Mouse (Mus musculus) ES-E14 (cell line): Measurements from ENCODE around the gene Med13l.

Experiments
- CHD2 ChIP-seq: IDR thresholded peaks from 2 replicates; pipeline ENCODE4 v1.6.1; 2014; ENCODE audit warnings: mild to moderate bottlenecking, low read depth, low read length, inconsistent platforms
- HCFC1 ChIP-seq: IDR thresholded peaks from 2 replicates; pipeline ENCODE4 v1.6.1; 2012; ENCODE audit warnings: low read length, inconsistent platforms, borderline replicate concordance; ENCODE audit not compliant: insufficient read depth
- MAFK ChIP-seq: IDR thresholded peaks from 2 replicates; pipeline ENCODE4 v1.6.1; 2014; ENCODE audit warnings: mild to moderate bottlenecking, low read depth, low read length, inconsistent platforms; ENCODE audit not compliant: insufficient read depth
- ZC3H11A ChIP-seq: IDR thresholded peaks from 2 replicates; pipeline ENCODE4 v1.6.1; 2012; ENCODE audit warnings: low read depth, mild to moderate bottlenecking, inconsistent platforms, low read length, borderline replicate concordance
- ZNF384 ChIP-seq: IDR thresholded peaks from 2 replicates; pipeline ENCODE4 v1.6.1; 2012; ENCODE audit warnings: low read depth, low read length, inconsistent platforms

DNA sequence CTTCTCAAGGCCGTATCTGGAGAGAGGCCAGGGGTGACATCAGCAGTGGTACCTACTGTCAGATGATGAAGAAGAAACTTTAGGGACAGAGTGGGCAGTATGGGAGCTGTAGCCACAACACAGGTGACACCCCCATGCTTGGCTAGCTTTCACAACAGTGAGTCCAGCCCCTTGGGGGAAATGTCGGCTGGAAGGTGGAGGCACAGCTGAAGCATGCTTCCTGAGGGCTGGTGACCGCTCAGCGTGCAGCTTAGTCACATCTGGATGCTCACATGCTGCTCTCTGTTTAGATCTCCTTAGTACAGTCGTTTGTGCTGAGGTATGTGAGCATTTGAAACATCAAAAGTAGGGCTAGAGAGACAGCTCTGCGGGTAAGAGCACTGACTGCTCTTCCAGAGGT lies 121.5 kb downstream of the Med13l start:
- TF ChIP-seq MAFK (no peak), ZC3H11A (no peak), ZNF384 (no peak), CHD2 (no peak), HCFC1 (no peak)
